Mouse (Mus musculus) naive thymus-derived CD4-positive, alpha-beta T cell, adult 2 months (primary cell): Measurements from ENCODE around the gene Dnajc21.

ENCODE experiments used
- DNase-seq: peaks from one replicate; pipeline ENCODE4 v3.0.0-alpha.2; 2011; ENCODE audit warnings: low read depth

Dnajc21 gene

DNA sequence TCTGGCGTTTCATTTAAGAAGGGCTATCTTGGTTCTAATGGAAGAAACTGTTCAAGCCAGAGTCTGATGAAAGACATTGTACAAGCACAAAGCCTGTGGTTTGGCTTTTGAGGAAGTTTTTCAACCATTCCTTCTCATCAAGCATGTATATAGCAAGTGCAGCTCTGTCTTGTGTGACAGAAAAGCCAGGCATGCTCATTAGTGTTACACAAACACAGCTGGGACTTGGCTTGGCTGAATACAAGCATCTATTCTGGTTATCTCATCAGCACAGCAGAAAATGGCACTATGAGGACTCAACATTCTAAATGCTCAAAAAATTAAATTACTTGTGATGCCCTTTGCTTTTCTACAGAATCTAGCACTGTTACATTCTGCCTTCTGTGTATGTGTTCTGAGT is 33.4 kb downstream of the Dnajc21 start:
- DNase-seq, result no peak

GRCm38 (mm10) chr15:10426545-10427266 is 43.6 kb downstream of the Dnajc21 start:
- no peak for DNase-seq

DNA sequence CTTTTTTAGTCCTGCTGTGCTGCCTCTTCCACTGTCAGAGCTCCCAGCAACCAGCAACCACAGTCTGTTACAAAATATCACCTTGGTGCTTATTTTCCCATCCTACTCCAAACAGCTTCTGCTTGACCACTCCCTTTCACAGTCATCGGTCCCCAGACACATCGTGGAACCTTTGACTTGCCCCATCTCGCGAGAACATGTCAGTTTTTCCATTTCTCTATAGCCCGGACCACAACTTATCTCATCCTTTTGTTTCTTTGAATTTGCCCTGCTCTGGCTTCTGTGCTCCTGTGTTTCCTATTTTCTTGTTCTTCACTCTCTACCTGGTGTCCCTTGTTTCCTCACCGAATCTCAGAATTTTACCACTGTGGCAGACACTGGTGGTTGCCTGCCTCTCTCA is 44.2 kb downstream of the Dnajc21 start:
- no peak for DNase-seq

DNA sequence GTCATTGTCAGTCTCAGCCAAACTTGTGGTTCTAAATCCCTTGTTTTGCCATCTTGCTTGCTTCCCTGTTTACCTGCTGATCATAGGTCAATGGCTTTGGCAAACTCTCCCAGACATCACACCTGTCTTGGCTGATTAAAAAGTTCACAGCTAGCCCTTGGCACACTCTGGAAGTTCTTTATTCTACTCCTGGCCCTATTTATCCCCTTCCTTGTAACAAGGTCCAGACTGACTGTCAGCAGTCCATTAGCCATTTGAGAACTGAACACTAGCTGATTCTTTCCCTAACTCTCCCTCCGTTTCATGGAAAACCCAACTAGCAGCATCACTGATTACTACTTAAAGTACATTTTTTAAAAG is 48.6 kb downstream of the Dnajc21 start:
- DNase-seq, result no peak

- DNase-seq, result no peak
Measured at GRCm38 (mm10) chr15:10421138-10421784, 49.1 kb downstream of the Dnajc21 start.

DNA sequence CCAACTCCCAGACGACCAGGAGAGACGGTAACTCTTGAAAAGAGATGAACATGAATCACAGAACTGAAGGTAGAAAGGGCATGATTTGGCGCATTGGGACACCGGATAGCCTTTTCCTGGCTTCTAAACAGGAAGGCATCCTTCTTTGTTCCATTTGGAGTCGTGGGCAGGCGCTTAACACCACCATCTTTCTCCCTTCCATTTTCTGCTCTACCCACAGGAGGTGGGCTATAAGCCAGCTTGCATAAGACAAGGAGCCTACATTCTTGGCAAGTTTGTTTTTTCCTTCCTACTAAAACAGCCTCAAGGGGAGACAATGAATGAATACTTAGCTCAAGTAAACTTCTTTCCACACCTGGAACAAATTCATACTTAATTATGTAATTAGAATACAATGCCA is 56.7 kb downstream of the Dnajc21 start:
- no peak for DNase-seq

- DNase-seq, result no peak
Measured at GRCm38 (mm10) chr15:10410881-10411280, 59.4 kb downstream of the Dnajc21 start.

DNA sequence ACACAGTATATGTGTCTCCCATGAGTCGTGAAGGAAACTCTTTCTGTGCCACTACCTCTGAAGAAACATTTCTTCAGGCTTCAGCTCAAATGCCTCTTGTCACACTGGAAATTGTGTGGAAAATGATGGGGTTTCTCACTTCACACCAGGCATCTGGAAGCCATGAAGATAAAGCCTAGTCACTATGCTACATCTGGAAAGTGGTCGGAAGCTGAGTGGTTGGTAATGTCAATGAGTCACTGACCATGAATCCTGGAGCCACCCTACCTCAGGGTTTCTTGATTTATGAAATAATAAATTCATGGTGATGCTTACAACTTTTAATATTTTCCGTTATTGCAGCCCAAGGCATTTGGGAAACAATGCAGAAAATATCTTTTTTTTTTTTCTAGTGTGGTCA is 60.5 kb downstream of the Dnajc21 start:
- DNase-seq, result no peak

GRCm38 (mm10) chr15:10400415-10400814 is 69.9 kb downstream of the Dnajc21 start:
- peak; percentile 2 for DNase-seq

DNA sequence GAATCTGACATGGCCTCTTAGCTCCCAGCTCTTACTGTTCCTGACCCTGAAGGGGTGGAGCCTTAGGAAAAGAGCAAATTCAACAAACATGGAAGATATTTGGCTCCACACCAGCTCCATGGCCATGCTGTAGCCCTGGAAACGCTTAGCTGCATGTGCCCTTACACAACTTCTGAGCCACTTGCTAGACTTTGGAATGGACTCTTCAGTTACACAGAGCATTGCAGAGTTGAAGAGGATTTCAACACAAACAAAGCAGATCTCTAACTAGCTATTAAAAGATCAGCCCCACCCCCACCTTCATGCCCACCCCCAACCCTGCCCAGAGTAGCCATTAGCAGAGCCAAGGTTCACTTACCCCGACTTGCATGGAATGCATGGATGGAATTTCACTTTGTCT is 70.5 kb downstream of the Dnajc21 start:
- no peak for DNase-seq
